Mouse (Mus musculus) olfactory bulb, adult 2 months (tissue): Measurements from ENCODE around the gene Slc25a21.

ENCODE experiments used
- CTCF ChIP-seq: fragments of 200-500 bp; IDR thresholded peaks from 2 replicates; pipeline ENCODE4 v1.5.1; 2012; ENCODE audit warnings: low read depth, mild to moderate bottlenecking, low read length, moderate library complexity; ENCODE audit not compliant: insufficient read depth
- POLR2A ChIP-seq: fragments of 200-500 bp; IDR thresholded peaks from 2 replicates; pipeline ENCODE4 v1.6.1; 2012; ENCODE audit warnings: mild to moderate bottlenecking, low read depth, low read length, moderate library complexity; ENCODE audit not compliant: insufficient read depth

GRCm38 (mm10) chr12:57226411-57226810 is 29.1 kb upstream of the Slc25a21 start:
- TF ChIP-seq CTCF: no peak
- no peak for TF ChIP-seq POLR2A
